Mouse (Mus musculus): ENCODE results near the gene Top3b. TPM values are rescaled to one million over a fixed set of nuclear protein-coding genes. Genes with fewer than 3 reads are reported as not detected.
"Not testable (repeated sequence)": the region's sequence is repeated elsewhere in the genome, so short reads cannot be mapped to it uniquely, and the experiment has no call there.

Gene Top3b
- total and polyA plus RNA-seq, 2 experiments from 2014 or later: 60.1 to 60.9 TPM

DNA sequence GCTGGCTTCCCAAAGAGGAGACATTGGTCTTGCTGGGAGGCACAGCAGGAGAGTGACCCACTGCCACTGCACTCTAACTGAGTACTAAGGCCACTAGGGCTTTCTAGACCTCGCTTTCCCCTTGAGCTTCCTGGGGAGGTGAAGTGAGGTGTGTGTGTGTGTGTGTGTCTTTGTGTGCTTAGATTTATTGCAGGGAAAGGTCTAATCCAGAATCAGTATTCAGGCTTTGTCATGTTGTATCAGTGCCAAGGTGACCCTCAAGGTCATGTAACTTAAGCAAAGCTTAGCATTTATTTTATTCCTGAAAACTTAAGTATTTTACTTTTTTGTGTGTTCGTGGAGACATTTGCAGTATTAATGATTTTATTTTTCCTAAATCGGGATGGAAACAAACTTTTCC lies 53.9 kb downstream of the Top3b start:
- 95% methylated on average over 3 of the region's 3 CpGs for WGBS

GRCm38 (mm10) chr16:16926536-16926935 lies 56.0 kb downstream of the Top3b start:
- no peak for TF ChIP-seq CTCF (IDR thresholded peaks at IDR 0.05)
- WGBS: 28% methylated on average over 5 of the region's 5 CpGs
- Histone ChIP-seq H3K27ac (ENCODE audit: low read depth, low read length) (no peak overlapping the region), H3K27me3 (ENCODE audit: insufficient read depth, low read length) (no peaks in the 10 kb centered on the region), H3K4me3 (ENCODE audit: low read depth, low read length) (no peak overlapping the region), H3K9me3 (ENCODE audit: low read length) (no peaks in the 10 kb centered on the region), H3K9ac (replicated peaks; ENCODE audit: low read length, poor library complexity, severe bottlenecking) (no peak overlapping the region), H3K4me1 (ENCODE audit: insufficient read depth, low read length) (no peaks in the 10 kb centered on the region), H3K36me3 (ENCODE audit: insufficient read depth, low read length) (peaks cover 41% of the 10 kb centered on the region), H3K4me2 (ENCODE audit: low read depth, low read length, poor library complexity, severe bottlenecking) (no peak overlapping the region)
- ATAC-seq (ENCODE audit: low FRiP score) (no peak), DNase-seq (ENCODE audit: low spot score) (no peak)

More for the DNA sequence above, 53.9 kb downstream of the Top3b start:
- Histone ChIP-seq H3K27ac (ENCODE audit: low read depth, low read length) (no peak overlapping the region), H3K9me3 (ENCODE audit: low read length) (no peaks in the 10 kb centered on the region), H3K4me2 (ENCODE audit: low read depth, low read length, poor library complexity, severe bottlenecking) (no peak overlapping the region), H3K36me3 (ENCODE audit: insufficient read depth, low read length) (peaks cover 61% of the 10 kb centered on the region), H3K4me1 (ENCODE audit: insufficient read depth, low read length) (no peaks in the 10 kb centered on the region), H3K27me3 (ENCODE audit: insufficient read depth, low read length) (no peaks in the 10 kb centered on the region), H3K9ac (replicated peaks; ENCODE audit: low read length, poor library complexity, severe bottlenecking) (no peak overlapping the region), H3K4me3 (ENCODE audit: low read depth, low read length) (no peak overlapping the region)
- DNase-seq (ENCODE audit: low spot score) (no peak), ATAC-seq (ENCODE audit: low FRiP score) (no peak)
- no peak for TF ChIP-seq CTCF (IDR thresholded peaks at IDR 0.05)

DNA sequence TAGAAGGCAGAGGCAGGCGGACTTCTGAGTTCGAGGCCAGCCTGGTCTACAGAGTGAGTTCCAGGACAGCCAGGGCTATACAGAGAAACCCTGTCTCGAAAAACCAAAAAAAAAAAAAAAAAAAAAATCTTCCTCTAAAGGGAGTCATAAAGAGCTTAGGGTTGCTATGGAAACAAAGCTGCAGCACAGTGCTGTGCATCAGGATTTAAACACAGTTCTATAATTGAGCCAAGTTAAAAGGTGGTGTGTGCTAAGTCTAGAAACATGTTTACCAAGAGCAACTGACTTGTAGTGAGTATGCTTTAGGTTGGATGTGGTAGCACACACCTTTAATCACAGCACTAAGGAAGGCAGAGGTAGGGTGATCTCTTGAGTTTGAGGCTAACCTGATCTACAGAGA lies 58.4 kb downstream of the Top3b start:
- WGBS: 54% methylated on average over 3 of the region's 3 CpGs
- not testable (repeated sequence) for H3K9ac ChIP-seq (replicated peaks; ENCODE audit: low read length, poor library complexity, severe bottlenecking); H3K4me3 ChIP-seq (ENCODE audit: low read depth, low read length); H3K27me3 ChIP-seq (ENCODE audit: insufficient read depth, low read length); H3K27ac ChIP-seq (ENCODE audit: low read depth, low read length); ATAC-seq (ENCODE audit: low FRiP score); H3K9me3 ChIP-seq (ENCODE audit: low read length); H3K4me1 ChIP-seq (ENCODE audit: insufficient read depth, low read length); H3K4me2 ChIP-seq (ENCODE audit: low read depth, low read length, poor library complexity, severe bottlenecking)
- peaks cover 21% of the 10 kb centered on the region for H3K36me3 ChIP-seq (ENCODE audit: insufficient read depth, low read length)
- peak; percentile 55 for DNase-seq (ENCODE audit: low spot score)

DNA sequence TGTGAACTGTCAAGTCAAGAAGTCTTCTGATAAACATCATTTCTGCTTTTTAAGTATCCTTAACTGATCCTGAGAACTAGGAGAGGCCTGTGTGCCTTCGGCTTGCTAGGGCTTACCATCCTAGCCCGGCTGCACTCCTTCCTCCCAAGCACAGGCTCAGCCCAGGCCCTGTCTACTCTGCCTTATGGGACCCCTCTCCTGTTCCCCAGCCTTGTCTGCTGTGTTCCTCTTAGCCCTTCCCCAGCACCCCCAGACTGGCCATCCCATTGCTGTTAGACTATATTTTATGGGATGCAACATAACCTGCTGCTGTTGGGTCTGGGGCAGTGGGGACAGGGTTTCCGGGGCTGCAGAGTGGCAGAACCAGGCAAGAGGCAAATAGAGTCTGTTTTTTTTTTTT lies 59.8 kb downstream of the Top3b start:
- H3K27ac ChIP-seq (ENCODE audit: low read depth, low read length): no peak overlapping the region
- TF ChIP-seq CTCF (IDR thresholded peaks at IDR 0.05): no peak
- H3K9ac ChIP-seq (replicated peaks; ENCODE audit: low read length, poor library complexity, severe bottlenecking): no peak overlapping the region
- H3K4me1 ChIP-seq (ENCODE audit: insufficient read depth, low read length): no peaks in the 10 kb centered on the region
- no peaks in the 10 kb centered on the region for H3K27me3 ChIP-seq (ENCODE audit: insufficient read depth, low read length)
- WGBS: 92% methylated on average over 3 of the region's 3 CpGs
- no peaks in the 10 kb centered on the region for H3K9me3 ChIP-seq (ENCODE audit: low read length)
- H3K36me3 ChIP-seq (ENCODE audit: insufficient read depth, low read length): peaks cover 11% of the 10 kb centered on the region
- H3K4me2 ChIP-seq (ENCODE audit: low read depth, low read length, poor library complexity, severe bottlenecking): no peak overlapping the region
- ATAC-seq (ENCODE audit: low FRiP score) (no peak), DNase-seq (ENCODE audit: low spot score) (no peak)
- H3K4me3 ChIP-seq (ENCODE audit: low read depth, low read length): no peak overlapping the region

- peak; percentile 64 for DNase-seq (ENCODE audit: low spot score)
- no peak overlapping the region for H3K9ac ChIP-seq (replicated peaks; ENCODE audit: low read length, poor library complexity, severe bottlenecking)
- H3K27ac ChIP-seq (ENCODE audit: low read depth, low read length): no peak overlapping the region
- peak; percentile 41; the same call in 1 of the 2 replicates for ATAC-seq (ENCODE audit: low FRiP score)
- 65% methylated on average over 5 of the region's 5 CpGs for WGBS
- no peak for TF ChIP-seq CTCF (IDR thresholded peaks at IDR 0.05)
- no peaks in the 10 kb centered on the region for H3K9me3 ChIP-seq (ENCODE audit: low read length)
- H3K4me2 ChIP-seq (ENCODE audit: low read depth, low read length, poor library complexity, severe bottlenecking): no peak overlapping the region
- no peak overlapping the region for H3K4me3 ChIP-seq (ENCODE audit: low read depth, low read length)
- no peaks in the 10 kb centered on the region for H3K27me3 ChIP-seq (ENCODE audit: insufficient read depth, low read length)
- no peaks in the 10 kb centered on the region for H3K4me1 ChIP-seq (ENCODE audit: insufficient read depth, low read length)
- H3K36me3 ChIP-seq (ENCODE audit: insufficient read depth, low read length): peaks cover 10% of the 10 kb centered on the region; the same call in 1 of the 2 replicates
Measured at GRCm38 (mm10) chr16:16930810-16931296, 60.3 kb downstream of the Top3b start.

GRCm38 (mm10) chr16:16939543-16939942 lies 69.0 kb downstream of the Top3b start:
- 96% methylated on average over 9 of the region's 9 CpGs for WGBS
- Histone ChIP-seq H3K27ac (ENCODE audit: low read depth, low read length) (no peak overlapping the region), H3K9me3 (ENCODE audit: low read length) (no peaks in the 10 kb centered on the region), H3K27me3 (ENCODE audit: insufficient read depth, low read length) (no peaks in the 10 kb centered on the region), H3K4me2 (ENCODE audit: low read depth, low read length, poor library complexity, severe bottlenecking) (no peak overlapping the region), H3K9ac (replicated peaks; ENCODE audit: low read length, poor library complexity, severe bottlenecking) (no peak overlapping the region), H3K4me3 (ENCODE audit: low read depth, low read length) (no peak overlapping the region), H3K4me1 (ENCODE audit: insufficient read depth, low read length) (no peaks in the 10 kb centered on the region), H3K36me3 (ENCODE audit: insufficient read depth, low read length) (no peaks in the 10 kb centered on the region)
- DNase-seq (ENCODE audit: low spot score) (no peak), ATAC-seq (ENCODE audit: low FRiP score) (no peak)
- TF ChIP-seq CTCF (IDR thresholded peaks at IDR 0.05): no peak

All from midbrain, postnatal 0 days (tissue).